Mouse (Mus musculus) megakaryocyte, embryonic 14.5 days (primary cell): ENCODE measurements at regions not wholly inside any gene's neighbourhood (a gene's known extent, or its start where the extent isn't known, plus 50 kb on each side); places are given as distances from the start of the nearest gene placed in this dataset.

Source experiments
- H3K27me3 ChIP-seq: replicated peaks from 2 replicates; pipeline ENCODE3; 2012; ENCODE audit warnings: inconsistent platforms
- H3K36me3 ChIP-seq: replicated peaks from 2 replicates; pipeline ENCODE3; 2012; ENCODE audit warnings: low read length, inconsistent platforms, mixed read lengths
- H3K4me1 ChIP-seq: 2 replicates; pipeline ENCODE4 v1.6.1; 2012; ENCODE audit warnings: inconsistent platforms
- H3K4me3 ChIP-seq: replicated peaks from 2 replicates; pipeline ENCODE3; 2012; ENCODE audit warnings: moderate library complexity, mild to moderate bottlenecking, inconsistent platforms
- H3K9me3 ChIP-seq: 2 replicates; pipeline ENCODE4 v1.6.1; 2012; ENCODE audit warnings: inconsistent platforms
- FLI1 ChIP-seq: IDR thresholded peaks from 2 replicates; pipeline ENCODE4 v1.6.1; 2012; ENCODE audit warnings: low read length, inconsistent platforms, mixed read lengths
- GATA1 ChIP-seq: IDR thresholded peaks from 3 replicates; pipeline ENCODE4 v1.6.1; 2012; ENCODE audit warnings: mixed read lengths, low read length, inconsistent platforms, borderline replicate concordance

GRCm38 (mm10) chr7:66493216-66493885 lies 66.0 kb upstream of the Aldh1a3 start:
- no peaks in the 10 kb centered on the region for H3K36me3 ChIP-seq
- peaks cover 4% of the 10 kb centered on the region; the same call in 1 of the 2 replicates for H3K4me1 ChIP-seq
- H3K9me3 ChIP-seq = peaks cover 7% of the 10 kb centered on the region; the same call in 1 of the 2 replicates
- no peak for TF ChIP-seq FLI1
- no peak for TF ChIP-seq GATA1
- peaks cover 6% of the 10 kb centered on the region for H3K27me3 ChIP-seq
- H3K4me3 ChIP-seq = no peak overlapping the region

- H3K27me3 ChIP-seq = peaks cover 5% of the 10 kb centered on the region
- peaks cover 7% of the 10 kb centered on the region; the same call in 1 of the 2 replicates for H3K9me3 ChIP-seq
- H3K4me3 ChIP-seq = no peak overlapping the region
- H3K4me1 ChIP-seq = peaks cover 4% of the 10 kb centered on the region; the same call in 1 of the 2 replicates
- no peaks in the 10 kb centered on the region for H3K36me3 ChIP-seq
- TF ChIP-seq FLI1 (no peak), GATA1 (no peak)
These were observed 65.4 kb upstream of the Aldh1a3 start for GRCm38 (mm10) chr7:66492748-66493147.

GRCm38 (mm10) chr7:66491501-66491900 lies 64.2 kb upstream of the Aldh1a3 start:
- H3K9me3 ChIP-seq = peaks cover 4% of the 10 kb centered on the region; the same call in 1 of the 2 replicates
- no peak for TF ChIP-seq FLI1
- no peak for TF ChIP-seq GATA1
- H3K4me3 ChIP-seq = no peak overlapping the region
- peaks cover 4% of the 10 kb centered on the region for H3K27me3 ChIP-seq
- H3K36me3 ChIP-seq = no peaks in the 10 kb centered on the region
- H3K4me1 ChIP-seq = peaks cover 4% of the 10 kb centered on the region; the same call in 1 of the 2 replicates

GRCm38 (mm10) chr7:66490073-66490472 lies 62.8 kb upstream of the Aldh1a3 start:
- Histone ChIP-seq H3K9me3 (no peaks in the 10 kb centered on the region), H3K36me3 (no peaks in the 10 kb centered on the region), H3K4me1 (peaks cover 4% of the 10 kb centered on the region; the same call in 1 of the 2 replicates), H3K27me3 (peaks cover 6% of the 10 kb centered on the region), H3K4me3 (no peak overlapping the region)
- no peak for TF ChIP-seq FLI1
- TF ChIP-seq GATA1 = no peak

GRCm38 (mm10) chr7:66487751-66488150 lies 60.4 kb upstream of the Aldh1a3 start:
- TF ChIP-seq FLI1 = no peak
- TF ChIP-seq GATA1 = no peak
- peaks cover 4% of the 10 kb centered on the region; the same call in 1 of the 2 replicates for H3K4me1 ChIP-seq
- no peak overlapping the region for H3K4me3 ChIP-seq
- H3K9me3 ChIP-seq = no peaks in the 10 kb centered on the region
- H3K27me3 ChIP-seq = peaks cover 5% of the 10 kb centered on the region
- no peaks in the 10 kb centered on the region for H3K36me3 ChIP-seq

GRCm38 (mm10) chr7:66480446-66480845 lies 53.1 kb upstream of the Aldh1a3 start:
- Histone ChIP-seq H3K9me3 (no peaks in the 10 kb centered on the region), H3K36me3 (no peaks in the 10 kb centered on the region), H3K4me1 (peaks cover 22% of the 10 kb centered on the region), H3K27me3 (peaks cover 8% of the 10 kb centered on the region), H3K4me3 (no peak overlapping the region)
- TF ChIP-seq FLI1 (no peak), GATA1 (no peak)

- no peak overlapping the region for H3K4me3 ChIP-seq
These were observed 52.0 kb upstream of the Aldh1a3 start for GRCm38 (mm10) chr7:66479321-66479720.

GRCm38 (mm10) chr7:66478106-66478505 lies 50.8 kb upstream of the Aldh1a3 start:
- Histone ChIP-seq H3K27me3 (peaks cover 6% of the 10 kb centered on the region), H3K9me3 (no peaks in the 10 kb centered on the region), H3K4me1 (peaks cover 22% of the 10 kb centered on the region), H3K4me3 (no peak overlapping the region), H3K36me3 (no peaks in the 10 kb centered on the region)
- TF ChIP-seq GATA1 (no peak), FLI1 (no peak)

More at GRCm38 (mm10) chr7:66479321-66479720, 52.0 kb upstream of the Aldh1a3 start:
- TF ChIP-seq GATA1 (no peak), FLI1 (no peak)
- Histone ChIP-seq H3K4me1 (peaks cover 22% of the 10 kb centered on the region), H3K27me3 (peaks cover 8% of the 10 kb centered on the region), H3K36me3 (no peaks in the 10 kb centered on the region), H3K9me3 (no peaks in the 10 kb centered on the region)

GRCm38 (mm10) chr7:66477475-66477874 lies 50.2 kb upstream of the Aldh1a3 start:
- no peaks in the 10 kb centered on the region for H3K36me3 ChIP-seq
- H3K27me3 ChIP-seq = peaks cover 6% of the 10 kb centered on the region
- TF ChIP-seq FLI1 (no peak), GATA1 (no peak)
- H3K4me3 ChIP-seq = peak overlapping the region; percentile 51
- H3K9me3 ChIP-seq = peaks cover 2% of the 10 kb centered on the region; the same call in 1 of the 2 replicates
- peaks cover 22% of the 10 kb centered on the region for H3K4me1 ChIP-seq
